Mouse (Mus musculus): ENCODE results near the gene Tmem237. TPM values are rescaled to one million over a fixed set of nuclear protein-coding genes. Genes with fewer than 3 reads are reported as not detected.

Gene Tmem237
- polyA plus RNA-seq (2012; rRNA removed), result 25.8 and 34.6 TPM in 2 replicates

DNA sequence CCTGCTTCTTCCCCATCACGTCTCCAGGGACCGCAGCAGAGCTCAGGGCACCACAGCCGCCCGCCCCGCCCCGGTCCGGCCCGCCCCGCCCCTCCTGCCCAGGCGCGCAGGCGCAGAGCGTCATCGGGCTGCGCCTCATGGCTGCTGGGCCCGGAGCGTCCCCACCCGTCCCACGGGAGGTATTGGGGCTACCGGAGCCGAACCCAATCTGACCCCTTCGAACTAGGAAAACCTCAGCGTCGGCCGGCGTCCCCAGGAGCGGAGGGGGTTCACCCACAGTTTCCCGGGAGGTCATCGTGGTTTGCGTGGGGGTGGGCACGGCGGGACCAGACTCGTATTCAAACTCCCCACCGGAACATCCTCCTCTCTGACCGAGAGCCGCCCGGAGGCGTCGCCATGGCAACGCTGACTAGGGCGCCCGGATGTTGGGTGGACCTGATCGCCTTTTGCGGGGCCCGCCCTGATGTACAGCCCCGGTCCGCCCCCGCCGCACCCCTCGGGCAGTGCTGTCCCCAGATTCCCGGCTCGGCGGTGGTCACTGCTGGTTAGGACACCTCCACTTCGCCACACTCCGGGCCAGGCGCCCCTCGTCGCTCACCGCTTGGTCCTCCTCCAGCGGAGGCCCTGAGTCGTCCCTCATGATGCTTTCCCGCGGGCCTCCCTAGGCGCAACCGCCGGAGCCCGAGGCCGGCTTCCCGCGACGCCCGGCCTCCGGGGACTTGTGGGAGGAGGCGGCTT is at the start of gene Tmem237:
Tmem237 (minus strand) TSS at position 689 of the 738 bp plus-strand sequence.
- DNase-seq (ENCODE audit: extremely low spot score in 1 of 2, low spot score in 1 of 2), result peak; percentile 81 to 94

DNA sequence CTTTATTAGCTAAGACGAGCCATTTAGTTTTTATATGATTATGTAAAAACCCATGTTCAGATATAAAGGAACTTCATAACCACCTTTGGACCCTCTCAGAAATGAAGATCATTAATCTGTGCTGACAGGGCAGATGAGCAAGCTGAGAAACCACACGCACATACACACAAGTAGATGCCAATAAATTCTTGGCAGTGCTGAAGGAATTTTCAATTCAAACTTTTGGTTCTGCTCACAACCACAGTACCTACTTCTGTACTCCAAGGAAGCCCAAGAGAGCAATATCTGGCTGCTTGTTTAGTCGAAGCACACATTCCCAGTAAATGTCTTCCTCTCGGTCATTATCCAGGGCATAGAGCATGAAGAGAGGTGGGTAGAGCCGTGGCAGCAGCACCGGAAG is 49.4 kb upstream of the Tmem237 start:
- no peak for DNase-seq (ENCODE audit: extremely low spot score in 1 of 2, low spot score in 1 of 2)

DNA sequence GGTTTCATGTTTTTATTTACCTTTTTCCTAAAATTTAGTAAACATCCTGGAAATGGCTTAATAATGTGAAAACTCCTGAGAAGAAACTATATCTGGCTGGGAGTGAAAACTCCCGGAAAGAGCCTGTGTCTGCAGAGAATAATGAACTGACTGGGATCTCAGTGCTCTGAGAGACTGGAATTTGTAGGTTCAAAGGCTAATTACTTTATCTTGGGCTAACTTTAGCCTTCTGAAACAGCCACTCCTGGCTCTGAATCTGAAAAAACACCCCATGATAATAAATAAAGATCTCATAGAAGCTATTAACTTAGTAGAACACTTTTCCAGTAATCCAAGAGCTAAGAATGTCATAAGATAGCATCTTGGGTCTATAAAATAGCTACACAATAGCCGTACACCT is 48.3 kb upstream of the Tmem237 start:
- no peak for DNase-seq (ENCODE audit: extremely low spot score in 1 of 2, low spot score in 1 of 2)

DNA sequence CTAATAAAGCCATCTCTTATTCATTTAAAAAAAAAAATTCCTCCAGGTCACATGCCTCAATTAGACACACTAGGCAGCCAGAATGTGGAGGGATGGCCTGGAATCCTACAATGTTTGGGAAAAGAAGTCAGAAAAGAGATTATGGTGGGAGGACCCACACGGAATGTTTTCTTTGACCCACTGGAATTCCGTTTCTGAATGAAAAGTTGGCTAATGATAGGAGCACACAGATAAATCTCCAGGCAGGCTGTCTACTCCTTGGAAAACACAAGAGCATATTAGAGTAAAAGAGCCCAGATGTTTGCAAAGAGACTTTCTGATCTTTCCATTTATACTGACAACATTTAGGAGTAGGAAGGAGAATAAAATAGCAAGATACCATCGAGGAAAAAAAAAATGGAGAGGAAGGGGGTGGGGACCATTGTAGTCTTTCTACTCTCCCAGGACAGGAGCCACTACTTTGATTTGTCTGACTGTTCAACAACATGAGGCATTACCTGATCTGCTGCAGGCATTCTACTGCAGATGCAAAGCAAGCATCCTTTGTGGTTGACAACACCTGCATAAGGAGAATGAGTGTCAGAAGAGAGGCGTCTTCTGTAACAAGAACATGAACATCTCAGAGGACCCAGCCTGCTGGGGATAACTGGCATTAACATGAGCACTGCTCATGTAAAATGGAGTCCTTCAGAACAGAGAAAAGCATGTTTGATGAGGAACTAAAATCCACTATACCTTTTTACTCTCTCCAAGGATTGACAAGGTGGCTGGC is 47.6 kb upstream of the Tmem237 start:
- no peak for DNase-seq (ENCODE audit: extremely low spot score in 1 of 2, low spot score in 1 of 2)

DNA sequence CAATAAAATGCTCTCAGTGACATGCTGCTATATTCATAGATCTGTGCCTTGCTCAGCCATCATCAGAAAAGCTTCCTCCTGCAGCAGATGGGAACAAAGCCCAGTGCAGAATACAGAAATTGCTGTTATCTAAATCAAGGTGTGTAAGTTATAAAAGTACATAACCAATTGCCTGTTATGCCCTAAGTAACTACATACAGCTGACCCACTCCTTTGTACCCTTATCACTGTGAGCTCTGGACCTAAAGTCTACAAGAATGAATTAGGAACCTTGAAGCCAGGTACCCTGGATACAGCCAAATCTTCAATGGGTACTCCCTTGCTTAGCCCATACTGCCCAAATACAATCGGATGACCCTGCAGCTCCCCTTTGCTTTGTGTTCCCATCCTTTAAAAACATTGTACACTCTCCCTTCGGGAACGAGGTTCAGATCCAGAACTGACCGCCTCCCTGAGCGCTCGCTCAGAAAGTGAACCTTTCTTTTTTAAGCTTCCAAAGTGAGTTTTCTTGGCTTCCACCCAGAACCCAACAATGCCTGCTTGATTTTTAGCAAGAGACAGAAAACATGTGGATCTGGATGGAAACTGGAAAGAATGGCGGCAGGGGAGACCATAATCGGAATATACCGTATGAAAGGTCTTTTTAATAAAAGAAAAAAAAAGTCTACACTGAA is 46.2 kb upstream of the Tmem237 start:
- no peak for DNase-seq (ENCODE audit: extremely low spot score in 1 of 2, low spot score in 1 of 2)

DNA sequence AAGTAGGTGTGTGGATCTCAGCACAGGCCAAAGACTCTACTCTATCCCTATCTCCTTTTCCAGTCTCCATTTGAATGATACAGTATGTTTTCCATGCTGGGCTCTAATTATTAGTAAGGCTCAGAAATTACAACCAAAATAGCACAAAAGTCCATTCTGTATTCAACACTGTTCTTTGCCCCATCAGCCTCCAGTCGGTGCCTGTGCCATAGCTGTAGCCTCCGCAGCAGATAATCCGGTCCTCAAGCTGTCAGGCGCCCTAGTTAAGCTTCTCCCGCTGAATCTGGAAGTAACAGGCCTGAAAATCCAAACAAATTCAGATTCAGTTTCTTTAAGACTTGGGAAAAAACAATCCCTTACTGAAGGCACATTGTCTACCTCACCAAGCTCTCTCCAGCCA is 43.7 kb upstream of the Tmem237 start:
- peak in 1 of 2 experiments; percentile 26 for DNase-seq (ENCODE audit: extremely low spot score in 1 of 2, low spot score in 1 of 2)

DNA sequence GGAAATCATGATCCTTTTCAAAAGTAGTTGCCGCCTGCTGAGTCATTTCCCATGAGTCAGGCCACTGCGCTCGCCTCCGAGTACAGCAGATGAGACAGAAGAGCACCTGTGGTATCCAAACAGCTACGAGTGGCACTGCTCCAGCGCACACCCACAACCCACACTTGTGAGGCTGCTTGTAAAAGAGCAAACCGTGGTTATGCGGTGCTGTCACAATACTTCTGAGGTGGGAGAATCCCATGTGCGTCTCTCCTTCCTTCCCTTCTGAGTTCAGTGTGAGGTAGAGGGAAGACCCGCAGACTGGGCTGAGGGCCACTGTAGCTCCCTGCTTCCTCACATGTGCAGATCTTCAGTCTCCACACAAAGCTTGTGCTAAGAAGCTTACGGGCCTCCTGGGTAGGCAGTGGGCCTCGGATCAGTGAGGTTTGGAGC is 42.8 kb upstream of the Tmem237 start, which contains the start of gene Mpp4:
Mpp4 (minus strand) TSS at position 360 of the 432 bp plus-strand sequence.
- DNase-seq (ENCODE audit: extremely low spot score in 1 of 2, low spot score in 1 of 2), result peak; percentile 72 to 88

DNA sequence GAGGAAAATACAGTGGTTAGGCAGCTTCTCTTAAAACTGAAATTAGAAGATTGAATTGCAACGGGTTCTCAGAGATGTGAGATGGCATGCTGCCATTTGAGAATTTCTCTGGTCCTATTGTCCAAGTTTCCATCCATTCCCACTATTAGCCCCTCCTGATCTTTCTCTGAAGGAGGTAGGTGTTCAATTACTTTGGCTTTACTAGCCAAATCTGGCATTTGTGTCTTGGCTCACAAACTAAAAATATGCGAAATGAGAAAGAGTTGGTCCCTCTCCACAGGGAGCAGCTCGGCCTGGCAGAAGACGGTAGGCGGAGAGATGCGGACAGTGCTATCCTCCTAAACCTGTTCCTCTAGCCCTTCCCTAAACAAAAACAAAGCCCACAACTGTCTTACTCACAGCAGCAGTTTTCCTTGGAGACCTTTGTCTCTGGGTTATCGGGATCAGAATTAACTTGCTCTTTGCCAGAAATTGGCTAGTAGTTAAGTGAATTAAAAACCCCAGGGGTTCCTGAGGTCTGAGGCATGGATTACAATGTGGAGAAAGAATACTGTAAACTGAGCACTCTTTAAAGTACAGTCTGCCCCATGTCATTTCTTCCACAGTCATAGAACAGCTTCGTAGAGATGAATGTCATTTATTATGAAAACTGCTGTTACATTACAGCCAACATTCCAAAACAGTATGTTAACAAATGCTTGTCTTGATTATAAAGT is 42.3 kb upstream of the Tmem237 start:
- DNase-seq (ENCODE audit: extremely low spot score in 1 of 2, low spot score in 1 of 2), result no peak

DNA sequence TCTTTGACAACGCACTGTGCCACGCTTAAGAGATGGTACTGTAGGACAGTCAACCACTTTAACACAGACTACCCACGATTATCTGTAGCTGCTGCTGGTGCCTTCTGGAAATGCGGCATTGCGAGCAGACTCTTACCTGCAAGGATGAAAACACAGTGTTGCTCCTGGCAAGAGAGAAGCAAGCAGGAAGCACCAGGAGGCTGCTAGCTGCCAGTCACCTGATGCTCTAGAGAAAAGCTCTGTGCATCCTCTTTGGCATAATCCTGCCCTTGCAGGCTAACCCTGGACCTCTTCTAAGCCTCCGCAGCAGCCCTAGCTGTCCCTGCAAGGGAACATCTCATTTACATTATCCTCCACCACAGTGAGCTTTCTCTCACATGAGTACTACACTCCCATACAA is 41.2 kb upstream of the Tmem237 start:
- no peak for DNase-seq (ENCODE audit: extremely low spot score in 1 of 2, low spot score in 1 of 2)

DNA sequence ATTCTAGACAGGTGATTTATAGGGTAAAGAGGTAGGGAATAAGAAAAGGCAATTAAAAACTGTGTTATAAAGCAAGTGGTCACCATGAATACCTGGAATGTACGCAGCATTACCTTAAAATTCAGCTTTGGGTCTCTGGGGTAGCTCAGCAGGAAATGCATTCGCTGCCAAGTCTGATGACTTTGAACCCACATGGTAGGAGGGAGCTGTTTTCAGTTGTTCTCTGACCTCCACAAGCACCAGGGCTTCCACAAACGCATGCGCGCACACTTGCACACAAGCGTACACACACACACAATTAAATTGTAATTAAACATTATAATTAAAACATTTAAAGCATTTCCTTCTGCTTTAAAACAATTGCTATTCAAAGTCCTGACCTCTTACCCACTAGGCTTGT is 40.7 kb upstream of the Tmem237 start:
- DNase-seq (ENCODE audit: extremely low spot score in 1 of 2, low spot score in 1 of 2), result no peak

DNA sequence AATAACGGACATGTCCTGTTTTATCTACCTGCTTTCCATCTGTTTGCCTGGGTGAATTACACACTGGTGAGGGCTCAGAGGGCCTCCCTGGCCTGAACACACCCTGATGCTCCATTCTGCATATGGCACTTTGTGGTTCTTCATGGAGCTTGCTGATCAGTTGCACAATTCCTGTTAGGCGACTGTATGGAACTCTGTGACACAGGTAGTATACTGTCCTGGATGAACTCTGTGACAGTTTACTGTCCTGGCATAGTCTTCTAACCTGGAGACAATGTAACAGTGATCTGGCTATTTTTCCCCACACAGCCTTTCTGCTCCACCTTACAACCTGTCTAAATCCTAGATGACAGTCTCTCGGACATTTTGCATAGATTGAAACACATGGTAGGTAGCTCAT is 38.9 kb upstream of the Tmem237 start:
- no peak for DNase-seq (ENCODE audit: extremely low spot score in 1 of 2, low spot score in 1 of 2)

DNA sequence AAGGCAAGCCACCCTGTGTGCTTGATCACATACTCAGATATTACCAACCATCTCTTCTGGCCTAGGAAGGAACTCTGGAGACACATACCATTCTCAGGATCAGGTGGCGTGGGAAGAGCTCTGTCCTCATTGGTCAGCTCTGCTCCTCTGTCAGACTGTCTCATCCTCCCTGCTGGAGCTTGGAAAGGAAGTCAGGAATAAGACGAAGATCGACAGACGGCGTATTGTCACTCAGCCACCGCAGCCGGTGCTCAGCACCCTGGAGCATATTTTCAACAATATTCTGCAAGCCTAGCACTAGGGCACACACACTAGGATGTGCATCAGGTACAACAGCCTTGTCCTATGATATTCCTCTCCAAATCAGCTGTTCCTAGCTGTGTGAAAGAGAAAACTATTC is 38.3 kb upstream of the Tmem237 start:
- DNase-seq (ENCODE audit: extremely low spot score in 1 of 2, low spot score in 1 of 2), result no peak

DNA sequence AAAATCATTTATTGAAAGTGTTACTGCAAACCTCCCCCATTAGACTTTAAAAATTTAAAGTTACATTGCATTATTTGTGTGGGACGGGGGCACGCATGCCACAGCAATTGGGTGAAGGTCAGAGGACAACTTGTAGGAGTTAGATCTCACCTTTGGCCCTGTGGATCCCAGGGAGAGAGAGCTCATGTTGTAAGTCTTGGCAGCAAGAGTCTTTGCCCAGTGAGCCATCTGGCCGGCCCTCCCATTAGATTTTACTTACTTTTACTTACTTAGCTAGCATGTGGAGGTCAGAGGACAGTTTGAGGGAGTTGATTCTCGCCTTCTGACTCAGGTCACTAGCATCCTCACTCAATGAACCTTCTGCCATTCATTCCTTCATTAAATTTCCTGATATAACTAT is 37.6 kb upstream of the Tmem237 start:
- DNase-seq (ENCODE audit: extremely low spot score in 1 of 2, low spot score in 1 of 2), result no peak

DNA sequence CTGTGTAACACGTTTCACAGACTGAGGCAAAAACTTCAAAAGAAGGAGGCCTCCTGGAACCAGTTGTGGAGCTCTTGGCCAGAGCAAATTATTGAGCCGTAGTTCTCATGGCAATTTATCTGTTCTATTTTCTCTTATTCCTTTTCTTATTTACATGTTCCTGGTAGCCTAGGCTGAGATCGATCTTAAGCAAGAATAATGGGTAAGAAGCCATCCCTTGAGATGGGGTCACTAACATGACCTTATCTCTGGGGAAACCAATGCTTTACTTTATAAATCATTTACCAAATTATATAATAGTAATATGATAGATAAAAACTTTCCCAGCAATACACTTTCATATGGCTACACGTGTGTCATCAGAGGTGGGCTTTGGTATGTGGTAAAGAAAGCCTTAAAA is 32.1 kb upstream of the Tmem237 start:
- DNase-seq (ENCODE audit: extremely low spot score in 1 of 2, low spot score in 1 of 2), result no peak

DNA sequence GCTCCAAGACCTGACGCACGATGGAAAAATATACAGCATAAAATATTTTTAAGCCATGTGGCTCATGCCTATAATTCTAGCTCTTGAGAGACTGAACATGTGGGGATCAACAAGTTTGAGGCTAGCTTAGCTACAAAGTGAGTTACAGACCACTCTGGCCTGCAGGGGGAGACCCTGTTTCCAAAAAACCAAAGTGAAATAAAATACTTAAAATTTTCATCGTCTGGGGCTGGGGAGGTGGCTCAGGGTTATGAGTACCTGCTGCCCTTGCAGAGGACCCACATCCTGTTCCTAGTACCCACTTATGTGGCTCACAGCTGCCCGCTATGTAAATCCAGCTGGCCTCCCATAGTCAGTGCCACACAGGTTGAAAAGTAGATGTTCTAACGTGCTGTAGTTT is 30.3 kb upstream of the Tmem237 start:
- no peak for DNase-seq (ENCODE audit: extremely low spot score in 1 of 2, low spot score in 1 of 2)

DNA sequence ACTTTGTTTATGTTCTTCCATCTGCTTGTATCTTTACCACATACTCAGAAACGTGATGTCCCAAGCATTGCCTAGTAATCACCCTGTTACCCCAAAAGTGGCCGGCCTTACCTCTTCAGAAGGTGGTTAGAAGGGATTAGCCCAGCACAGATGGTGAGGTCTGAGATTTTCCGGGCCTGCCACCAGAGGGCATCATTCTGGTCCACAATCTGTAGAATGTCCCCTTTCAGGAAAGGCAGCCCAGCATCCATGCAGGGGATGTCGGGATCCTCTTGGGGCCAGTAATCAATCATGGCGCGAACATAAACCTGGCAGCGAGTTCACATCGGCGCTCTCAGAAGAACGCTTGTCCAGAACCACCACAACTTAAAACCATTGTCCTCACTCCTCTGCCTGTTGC is 24.3 kb upstream of the Tmem237 start:
- no peak for DNase-seq (ENCODE audit: extremely low spot score in 1 of 2, low spot score in 1 of 2)

DNA sequence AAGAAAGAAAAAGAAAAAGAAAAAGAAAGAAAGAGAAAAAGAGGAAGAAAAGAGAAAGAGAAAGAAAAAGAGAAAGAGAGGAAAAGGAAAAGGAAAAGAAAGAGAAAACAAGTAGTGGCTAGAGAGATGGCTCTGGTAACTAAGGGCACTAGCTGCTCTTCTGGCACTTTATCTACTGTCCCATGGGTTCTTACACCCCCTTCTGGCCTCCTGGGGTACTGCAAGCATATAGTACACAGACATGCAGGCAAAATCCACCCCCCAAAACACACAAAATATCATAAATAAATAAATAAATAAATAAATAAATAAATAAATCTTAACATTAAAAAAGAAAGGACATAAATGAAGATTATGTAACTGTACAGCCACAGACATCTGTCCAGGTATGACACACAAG is 22.6 kb upstream of the Tmem237 start:
- peak in 1 of 2 experiments; percentile 23 for DNase-seq (ENCODE audit: extremely low spot score in 1 of 2, low spot score in 1 of 2)

DNA sequence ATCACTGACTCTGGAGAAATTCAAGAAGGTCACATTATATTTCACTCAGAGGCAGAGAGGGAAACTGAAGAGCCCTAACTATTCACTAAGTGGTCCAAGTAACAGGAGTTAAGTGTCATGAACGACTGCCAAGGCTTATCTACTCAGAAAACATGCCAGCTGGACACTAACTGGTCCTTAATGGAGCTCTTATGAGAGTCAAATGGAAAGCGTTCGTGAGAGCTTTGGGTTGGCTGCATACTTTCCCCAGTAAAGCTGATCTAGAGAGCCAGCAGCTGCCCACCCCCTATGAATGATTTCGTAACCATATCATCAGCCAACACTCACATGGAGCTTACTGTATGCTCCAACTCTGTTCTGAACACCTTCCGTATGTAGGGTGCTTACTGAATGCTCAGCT is 14.2 kb upstream of the Tmem237 start:
- DNase-seq (ENCODE audit: extremely low spot score in 1 of 2, low spot score in 1 of 2), result no peak

DNA sequence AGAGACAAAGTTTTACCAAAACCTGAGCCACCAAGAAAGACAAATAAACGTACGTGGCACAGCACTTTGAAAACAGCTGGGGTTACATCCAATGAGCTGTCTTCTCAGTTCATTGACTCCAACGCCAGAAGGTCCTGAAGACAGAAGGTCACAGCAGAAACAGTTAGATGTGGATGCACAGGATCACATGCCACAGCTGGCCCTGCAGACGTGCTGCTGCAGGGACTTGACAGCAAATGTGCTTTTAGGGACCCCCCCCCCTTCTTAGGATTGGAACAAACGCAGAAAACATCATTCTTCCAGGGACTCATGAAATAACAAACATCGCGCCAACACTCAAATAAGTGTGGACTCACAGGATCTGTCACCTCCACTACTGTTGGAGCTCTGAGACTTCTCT is 8.7 kb upstream of the Tmem237 start:
- no peak for DNase-seq (ENCODE audit: extremely low spot score in 1 of 2, low spot score in 1 of 2)

DNA sequence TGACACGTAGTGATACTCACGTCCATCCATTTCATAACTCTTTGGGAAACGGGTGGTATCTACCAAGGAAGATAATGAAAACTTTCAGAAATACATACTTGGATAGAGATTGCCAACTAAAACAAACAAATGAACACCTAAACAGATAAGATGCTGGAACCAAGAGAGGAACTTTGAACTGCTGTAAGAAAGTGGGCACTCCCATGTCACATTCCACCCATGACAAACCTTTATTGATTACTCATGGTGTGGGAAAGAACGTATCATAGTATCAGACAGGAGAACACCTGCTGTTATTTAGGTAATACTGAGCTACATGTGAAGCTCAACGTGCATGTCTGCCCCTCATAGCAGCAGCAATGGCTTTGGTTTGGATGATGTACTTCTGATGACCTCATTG is 5.3 kb upstream of the Tmem237 start:
- no peak for DNase-seq (ENCODE audit: extremely low spot score in 1 of 2, low spot score in 1 of 2)

DNA sequence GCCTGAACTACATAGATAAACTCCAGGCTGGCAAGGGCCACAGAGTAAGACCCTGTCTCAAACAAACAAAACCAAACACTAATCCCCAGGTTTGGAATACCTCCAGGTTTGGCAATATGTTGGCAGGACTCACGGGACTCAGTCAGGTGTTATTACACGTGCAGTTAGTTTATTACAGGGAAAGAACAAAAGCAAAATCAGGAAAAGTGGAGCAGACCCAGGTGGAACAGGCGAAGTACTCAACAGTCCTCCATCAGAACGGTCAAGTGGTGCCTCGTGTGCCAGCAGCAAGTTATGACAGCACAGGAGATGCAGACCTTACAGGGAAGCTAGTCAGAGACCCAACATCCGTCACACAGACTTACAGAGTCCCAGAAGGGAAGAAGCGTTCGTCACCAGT is 9.7 kb downstream of the Tmem237 start:
- no peak for DNase-seq (ENCODE audit: extremely low spot score in 1 of 2, low spot score in 1 of 2)

Data from frontal cortex, adult 2 months (tissue).